Mouse (Mus musculus) cerebellum, adult 2 months (tissue): ENCODE data around the gene Pacrg. TPM values are rescaled to one million over a fixed set of nuclear protein-coding genes. Genes with fewer than 3 reads are reported as not detected.

Experiments used
- DNase-seq, 2 experiments: peaks; one replicate each; pipeline ENCODE4 v3.0.0; 2021
- H3K27ac ChIP-seq: fragments of 200-500 bp; 2 replicates; pipeline ENCODE4 v1.5.1; 2012; ENCODE audit warnings: low read length, control low read depth, inconsistent platforms; ENCODE audit not compliant: insufficient read depth
- H3K27me3 ChIP-seq: fragments of 200-500 bp; 2 replicates; pipeline ENCODE4 v1.6.1; 2012; ENCODE audit warnings: inconsistent platforms, mild to moderate bottlenecking, low read length, moderate library complexity; ENCODE audit not compliant: control insufficient read depth, insufficient read depth
- H3K4me1 ChIP-seq: fragments of 200-500 bp; 2 replicates; pipeline ENCODE4 v1.6.1; 2011; ENCODE audit warnings: low read length; ENCODE audit not compliant: control insufficient read depth, insufficient read depth
- H3K4me3 ChIP-seq: fragments of 200-500 bp; replicated peaks from 2 replicates; pipeline ENCODE3; 2011; ENCODE audit warnings: mild to moderate bottlenecking, low read depth, low read length, control low read depth; ENCODE audit not compliant: insufficient read depth
- CTCF ChIP-seq: fragments of 200-500 bp; IDR thresholded peaks from 2 replicates; pipeline ENCODE4 v1.5.1; 2011; ENCODE audit warnings: low read depth, mild to moderate bottlenecking, control low read depth, low read length, moderate library complexity, borderline replicate concordance; ENCODE audit not compliant: insufficient read depth
- POLR2A ChIP-seq: fragments of 200-500 bp; IDR thresholded peaks from 2 replicates; pipeline ENCODE4 v1.6.1; 2011; ENCODE audit warnings: low read length, control low read depth, borderline replicate concordance; ENCODE audit not compliant: insufficient read depth
- WGBS: fragments of 180-500 bp; shearing (Covaris S2); methylation state at CpG from one replicate; pipeline ENCODE4 v1.1.7; 2018; 5-methylcytosine and 5-hydroxymethylcytosine counted together
- polyA plus RNA-seq: library from polyadenylated mRNA; depleted of rRNA; stranded (reverse); fragments of >200 nt; gene quantifications from 2 replicates; pipeline ENCODE4 v1.2.3, GENCODE M21; 2012

Pacrg gene
- polyA plus RNA-seq, 1 experiment: 17.4 TPM

- Histone ChIP-seq H3K4me3 (no peak overlapping the region), H3K4me1 (no peaks in the 10 kb centered on the region), H3K27me3 (no peaks in the 10 kb centered on the region), H3K27ac (no peak overlapping the region)
- WGBS: 91% methylated on average over 5 of the region's 5 CpGs
- DNase-seq: no peak
- TF ChIP-seq POLR2A (no peak), CTCF (no peak)
Measured at GRCm38 (mm10) chr17:10675536-10675935, 164.6 kb downstream of the Pacrg start.

GRCm38 (mm10) chr17:10675048-10675447 lies 165.1 kb downstream of the Pacrg start:
- TF ChIP-seq CTCF: no peak
- no peak for TF ChIP-seq POLR2A
- Histone ChIP-seq H3K4me1 (no peaks in the 10 kb centered on the region), H3K27ac (no peak overlapping the region), H3K27me3 (no peaks in the 10 kb centered on the region), H3K4me3 (no peak overlapping the region)
- WGBS: 70% methylated on average over 3 of the region's 3 CpGs
- DNase-seq: no peak

- no peaks in the 10 kb centered on the region for H3K27me3 ChIP-seq
- no peak overlapping the region for H3K27ac ChIP-seq
- no peak for TF ChIP-seq CTCF
- TF ChIP-seq POLR2A: no peak
- DNase-seq: no peak
- H3K4me1 ChIP-seq: no peaks in the 10 kb centered on the region
- WGBS: 77% methylated on average over 4 of the region's 4 CpGs
- no peak overlapping the region for H3K4me3 ChIP-seq
Measured at GRCm38 (mm10) chr17:10661294-10661693, 178.8 kb downstream of the Pacrg start.

GRCm38 (mm10) chr17:10643604-10644003 lies 196.5 kb downstream of the Pacrg start:
- H3K4me3 ChIP-seq: no peak overlapping the region
- 95% methylated on average over 7 of the region's 7 CpGs for WGBS
- no peak for DNase-seq
- H3K27me3 ChIP-seq: no peaks in the 10 kb centered on the region
- H3K4me1 ChIP-seq: no peaks in the 10 kb centered on the region
- no peak for TF ChIP-seq CTCF
- TF ChIP-seq POLR2A: no peak
- H3K27ac ChIP-seq: no peak overlapping the region

GRCm38 (mm10) chr17:10639816-10640215 lies 200.3 kb downstream of the Pacrg start:
- DNase-seq: no peak
- WGBS: 83% methylated on average over 1 of the region's 1 CpGs
- H3K4me3 ChIP-seq: no peak overlapping the region
- H3K27me3 ChIP-seq: no peaks in the 10 kb centered on the region
- H3K27ac ChIP-seq: no peak overlapping the region
- no peaks in the 10 kb centered on the region for H3K4me1 ChIP-seq
- TF ChIP-seq CTCF (no peak), POLR2A (no peak)

GRCm38 (mm10) chr17:10635955-10636470 lies 204.1 kb downstream of the Pacrg start:
- Histone ChIP-seq H3K27me3 (no peaks in the 10 kb centered on the region), H3K27ac (no peak overlapping the region), H3K4me1 (no peaks in the 10 kb centered on the region), H3K4me3 (no peak overlapping the region)
- TF ChIP-seq CTCF (no peak), POLR2A (no peak)
- 67% methylated on average over 8 of the region's 8 CpGs for WGBS
- DNase-seq: no peak

GRCm38 (mm10) chr17:10635470-10635869 lies 204.6 kb downstream of the Pacrg start:
- WGBS: 84% methylated on average over 11 of the region's 11 CpGs
- H3K4me3 ChIP-seq: no peak overlapping the region
- DNase-seq: no peak
- TF ChIP-seq CTCF (no peak), POLR2A (no peak)
- H3K27me3 ChIP-seq: no peaks in the 10 kb centered on the region
- no peaks in the 10 kb centered on the region for H3K4me1 ChIP-seq
- no peak overlapping the region for H3K27ac ChIP-seq

GRCm38 (mm10) chr17:10635046-10635445 lies 205.1 kb downstream of the Pacrg start:
- TF ChIP-seq POLR2A: no peak
- no peak for TF ChIP-seq CTCF
- no peaks in the 10 kb centered on the region for H3K4me1 ChIP-seq
- H3K27me3 ChIP-seq: no peaks in the 10 kb centered on the region
- no peak overlapping the region for H3K27ac ChIP-seq
- DNase-seq: no peak
- H3K4me3 ChIP-seq: no peak overlapping the region
- WGBS: 95% methylated on average over 6 of the region's 6 CpGs

- Histone ChIP-seq H3K4me1 (no peaks in the 10 kb centered on the region), H3K27me3 (no peaks in the 10 kb centered on the region), H3K27ac (no peak overlapping the region), H3K4me3 (no peak overlapping the region)
- no peak for TF ChIP-seq CTCF
- TF ChIP-seq POLR2A: no peak
- DNase-seq: no peak
- WGBS: 95% methylated on average over 7 of the region's 7 CpGs
Measured at GRCm38 (mm10) chr17:10633769-10634168, 206.3 kb downstream of the Pacrg start.
